Mouse (Mus musculus) G1E (cell line): ENCODE results near the gene Hnrnpa1.

Experiments used
- CTCF ChIP-seq: IDR thresholded peaks from 2 replicates; pipeline ENCODE4 v1.5.1; 2012; ENCODE audit warnings: low read depth, low read length, inconsistent platforms, mixed read lengths
- GATA1 ChIP-seq: IDR thresholded peaks from 2 replicates; pipeline ENCODE4 v1.6.1; 2012; ENCODE audit warnings: borderline replicate concordance, low read length, inconsistent platforms, mixed read lengths
- POLR2AphosphoS5 ChIP-seq: IDR thresholded peaks from 2 replicates; pipeline ENCODE4 v1.6.1; 2012; ENCODE audit warnings: low read depth, low read length, inconsistent platforms; ENCODE audit not compliant: insufficient replicate concordance
- TAL1 ChIP-seq: conservative IDR thresholded peaks from 2 replicates; pipeline ENCODE4 v1.6.1; 2012; ENCODE audit warnings: low read depth, low read length, inconsistent platforms, mixed read lengths

DNA sequence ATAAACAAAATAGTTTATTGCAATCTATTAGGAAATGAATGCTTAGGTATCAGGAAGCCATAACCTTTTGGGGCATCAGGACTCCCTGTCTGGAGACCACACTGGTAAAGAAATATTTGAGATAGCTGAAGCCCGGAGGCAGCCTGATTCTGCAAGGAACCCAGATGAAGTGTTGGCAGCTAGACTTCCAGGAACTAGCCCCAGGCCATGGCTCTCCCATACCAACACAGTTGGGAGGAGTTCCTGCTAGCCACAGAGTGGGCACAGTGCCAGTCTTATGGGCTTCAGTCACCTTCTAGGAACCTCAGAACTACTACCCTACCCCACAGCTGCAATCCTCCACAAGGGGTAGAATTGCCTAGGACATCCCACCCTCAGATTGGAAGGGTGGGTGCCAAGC lies 19.8 kb downstream of the Hnrnpa1 start:
- TF ChIP-seq CTCF (no peak), TAL1 (no peak), POLR2AphosphoS5 (no peak), GATA1 (no peak)
